Mouse (Mus musculus): ENCODE data around the gene Etv6.

DNA sequence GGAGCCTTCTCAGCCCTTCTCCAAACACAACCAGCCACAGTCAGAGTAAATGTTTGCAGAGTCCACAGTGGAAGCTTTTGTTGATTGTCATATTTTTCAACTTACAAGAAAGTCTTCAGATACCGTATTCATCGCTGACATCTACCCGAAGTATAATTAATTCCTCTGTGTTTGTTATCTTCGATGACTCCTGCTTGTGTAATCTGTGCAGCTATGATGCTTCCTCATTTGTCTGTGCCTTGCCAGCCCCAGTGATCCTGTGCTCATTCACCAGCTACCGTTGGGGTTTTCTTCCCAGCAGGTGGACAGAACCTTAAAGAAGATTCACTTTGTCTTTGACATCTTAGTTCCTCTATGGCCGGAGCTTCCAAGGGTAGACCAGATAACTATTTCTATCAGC lies 37.4 kb downstream of the Etv6 start:
- TF ChIP-seq CTCF (IDR thresholded peaks at IDR 0.05; ENCODE audit: borderline replicate concordance, extremely low read depth, insufficient read depth, insufficient read length), result no peak
- TF ChIP-seq POLR2A (IDR thresholded peaks at IDR 0.05; ENCODE audit: borderline replicate concordance, extremely low read depth, insufficient read depth, insufficient read length, poor library complexity, severe bottlenecking), result no peak
